Mouse (Mus musculus) brain, adult 10 weeks (tissue): ENCODE data around the gene Eif1ax. TPM values are rescaled to one million over a fixed set of nuclear protein-coding genes. Genes with fewer than 3 reads are reported as not detected.

Experiments used
- polyA plus RNA-seq: library from polyadenylated mRNA; stranded (reverse); fragments of 350-450 nt; fragmentation: Illumina TruSeq; extraction: RNeasy Lipid Tissue Mini Kit (QIAGEN cat#74804); gene quantifications from one replicate; pipeline ENCODE4 v1.2.3, GENCODE M21; 2015; ENCODE audit warnings: low read depth, low replicate concordance

Eif1ax gene
- polyA plus RNA-seq, result 125 TPM

GRCm38 (mm10) chrX:159371831-159372752 is at the start of gene Eif1ax:
TSS of gene Eif1ax (plus strand) at chrX:159372178.

GRCm38 (mm10) chrX:159414130-159414828 is 42.3 kb downstream of the Eif1ax start, which contains the start of gene Map7d2:
TSS of gene Map7d2 (plus strand) at chrX:159414572.

Other genes with a start within 250 kb of the Eif1ax start
- 26.6 TPM for gene Rps6ka3, start 161.9 kb upstream of the Eif1ax start, polyA plus RNA-seq
- 120 TPM for gene Map7d2, start 42.4 kb downstream of the Eif1ax start, polyA plus RNA-seq
- 9.2 TPM for gene Bclaf3, start 154.5 kb downstream of the Eif1ax start, polyA plus RNA-seq